Mouse (Mus musculus): ENCODE measurements around the gene Sapcd1. TPM values are rescaled to one million over a fixed set of nuclear protein-coding genes. Genes with fewer than 3 reads are reported as not detected.
"Not testable (repeated sequence)": the region's sequence is repeated elsewhere in the genome, so short reads cannot be mapped to it uniquely, and the experiment has no call there.

Gene Sapcd1
- polyA plus RNA-seq, 1 experiment from 2014 or later = 4.3 TPM

DNA sequence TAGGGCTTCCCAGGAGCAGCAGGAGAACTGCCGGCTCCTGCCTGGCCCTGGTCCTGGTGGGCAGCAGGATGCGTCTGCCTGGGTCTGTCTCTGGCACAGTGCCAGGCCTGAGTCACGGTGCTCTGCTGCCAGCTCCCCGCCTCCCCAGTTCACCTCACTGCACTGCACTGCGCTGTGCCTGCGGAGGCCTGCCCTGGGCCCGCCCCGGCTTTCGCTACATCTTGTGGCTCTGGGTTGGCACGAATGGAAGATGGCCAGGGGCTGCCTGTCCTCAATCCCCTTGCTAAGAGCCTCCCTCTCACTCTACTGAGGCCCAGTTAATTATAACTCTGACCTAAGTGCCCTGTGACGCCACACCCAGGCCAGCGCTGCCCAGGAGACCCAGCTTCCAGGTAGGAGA is 11.4 kb downstream of the Sapcd1 start, which contains the start of gene Vwa7:
TSS of gene Vwa7 (plus strand) at position 204 of the 400 bp plus-strand sequence.
- no peak within 1 kb of the TSS for H3K9ac ChIP-seq (ENCODE audit: low read length)
- peaks cover 45% of the 10 kb centered on the region for H3K36me3 ChIP-seq (ENCODE audit: control insufficient read depth, insufficient read depth, low read length)
- no peak within 1 kb of the TSS for H3K4me3 ChIP-seq (ENCODE audit: low read length)
- no peaks in the 10 kb centered on the region; the same call in 1 of the 2 replicates for H3K4me1 ChIP-seq (replicated peaks; ENCODE audit: control insufficient read depth, insufficient read depth, low read length)
- peak; percentile 16; the same call in 1 of the 2 replicates for ATAC-seq (ENCODE audit: low read depth)
- H3K27ac ChIP-seq (ENCODE audit: low read length) = no peak within 1 kb of the TSS
- WGBS = 60% methylated on average over 12 of the region's 12 CpGs
- H3K27me3 ChIP-seq (ENCODE audit: control insufficient read depth, insufficient read depth, low read depth, low read length) = no peaks in the 10 kb centered on the region
- no peaks in the 10 kb centered on the region for H3K9me3 ChIP-seq (ENCODE audit: control insufficient read depth, low read length)
- no peak within 1 kb of the TSS for H3K4me2 ChIP-seq (ENCODE audit: low read depth, low read length)

DNA sequence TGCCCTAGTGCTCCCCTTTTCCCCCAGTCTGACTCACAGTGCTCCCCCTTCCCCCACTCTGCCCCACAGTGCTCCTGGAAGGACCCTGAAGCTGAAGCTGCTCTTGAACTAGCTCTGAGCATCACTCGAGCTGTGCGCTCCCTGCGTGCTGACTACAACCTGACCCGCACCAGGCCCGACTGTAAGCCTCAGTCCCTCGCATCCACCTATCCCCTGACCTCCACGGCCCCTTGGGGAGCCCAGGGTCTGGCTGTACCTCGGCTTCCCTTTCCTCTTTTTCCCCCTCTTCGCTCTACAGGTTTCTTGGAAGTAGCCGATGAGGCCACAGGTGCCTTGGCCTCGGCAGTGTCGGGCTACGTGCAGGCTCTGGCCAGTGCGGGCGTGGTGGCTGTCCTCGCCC is 12.5 kb downstream of the Sapcd1 start:
- WGBS = 90% methylated on average over 16 of the region's 16 CpGs

DNA sequence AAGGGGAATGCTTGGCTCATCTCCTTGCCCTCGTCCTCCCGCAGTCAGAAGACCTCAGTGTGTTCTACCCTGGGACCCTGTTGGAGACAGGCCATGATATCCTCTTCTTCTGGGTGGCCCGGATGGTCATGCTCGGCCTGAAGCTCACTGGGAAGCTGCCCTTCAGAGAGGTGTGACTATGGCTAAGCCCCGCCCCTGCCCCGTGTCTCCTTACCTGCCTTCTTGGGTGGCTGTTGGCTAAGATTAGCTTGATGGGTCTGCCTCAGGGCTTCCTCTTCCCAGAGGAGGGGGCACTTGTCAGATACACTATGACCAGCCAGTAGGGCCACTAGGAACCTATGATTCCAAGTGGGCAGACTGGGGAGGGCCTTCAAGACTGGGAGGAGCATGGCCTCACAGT is 14.6 kb downstream of the Sapcd1 start:
- no peak overlapping the region for H3K9ac ChIP-seq (ENCODE audit: low read length)
- no peaks in the 10 kb centered on the region for H3K9me3 ChIP-seq (ENCODE audit: control insufficient read depth, low read length)
- no peak for ATAC-seq (ENCODE audit: low read depth)
- no peaks in the 10 kb centered on the region for H3K4me1 ChIP-seq (replicated peaks; ENCODE audit: control insufficient read depth, insufficient read depth, low read length)
- no peak overlapping the region for H3K4me3 ChIP-seq (ENCODE audit: low read length)
- WGBS = 66% methylated on average over 6 of the region's 6 CpGs
- peaks cover 64% of the 10 kb centered on the region for H3K36me3 ChIP-seq (ENCODE audit: control insufficient read depth, insufficient read depth, low read length)
- no peak overlapping the region for H3K27ac ChIP-seq (ENCODE audit: low read length)
- H3K27me3 ChIP-seq (ENCODE audit: control insufficient read depth, insufficient read depth, low read depth, low read length) = no peaks in the 10 kb centered on the region
- H3K4me2 ChIP-seq (ENCODE audit: low read depth, low read length) = no peak overlapping the region

More for the DNA sequence above, 12.5 kb downstream of the Sapcd1 start:
- no peak overlapping the region for H3K27ac ChIP-seq (ENCODE audit: low read length)
- no peak overlapping the region for H3K4me2 ChIP-seq (ENCODE audit: low read depth, low read length)
- H3K27me3 ChIP-seq (ENCODE audit: control insufficient read depth, insufficient read depth, low read depth, low read length) = no peaks in the 10 kb centered on the region
- H3K36me3 ChIP-seq (ENCODE audit: control insufficient read depth, insufficient read depth, low read length) = peaks cover 54% of the 10 kb centered on the region
- no peaks in the 10 kb centered on the region for H3K9me3 ChIP-seq (ENCODE audit: control insufficient read depth, low read length)
- no peak overlapping the region for H3K9ac ChIP-seq (ENCODE audit: low read length)
- no peak for ATAC-seq (ENCODE audit: low read depth)
- H3K4me1 ChIP-seq (replicated peaks; ENCODE audit: control insufficient read depth, insufficient read depth, low read length) = no peaks in the 10 kb centered on the region
- H3K4me3 ChIP-seq (ENCODE audit: low read length) = no peak overlapping the region

DNA sequence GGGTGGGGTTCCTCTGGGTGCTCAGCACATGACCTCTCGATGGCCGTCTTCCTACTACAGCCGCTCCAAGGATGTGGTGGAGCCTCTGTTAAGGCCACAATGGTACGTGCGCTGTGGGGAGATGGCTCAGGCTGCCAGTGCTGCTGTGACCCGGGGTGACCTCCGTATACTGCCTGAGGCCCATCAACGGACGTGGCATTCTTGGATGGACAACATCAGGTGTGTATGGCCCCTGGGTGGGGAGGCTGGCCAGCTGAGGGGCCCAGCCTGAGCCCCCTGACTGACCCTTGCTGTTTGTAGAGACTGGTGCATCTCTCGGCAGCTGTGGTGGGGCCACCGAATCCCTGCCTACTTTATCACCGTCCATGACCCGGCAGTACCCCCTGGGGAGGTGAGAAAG is 15.4 kb downstream of the Sapcd1 start:
- no peak for ATAC-seq (ENCODE audit: low read depth)
- H3K27ac ChIP-seq (ENCODE audit: low read length) = no peak overlapping the region
- peaks cover 69% of the 10 kb centered on the region for H3K36me3 ChIP-seq (ENCODE audit: control insufficient read depth, insufficient read depth, low read length)
- no peak overlapping the region for H3K9ac ChIP-seq (ENCODE audit: low read length)
- H3K9me3 ChIP-seq (ENCODE audit: control insufficient read depth, low read length) = no peaks in the 10 kb centered on the region
- H3K4me3 ChIP-seq (ENCODE audit: low read length) = no peak overlapping the region
- WGBS = 78% methylated on average over 13 of the region's 13 CpGs
- H3K4me2 ChIP-seq (ENCODE audit: low read depth, low read length) = no peak overlapping the region
- no peaks in the 10 kb centered on the region for H3K4me1 ChIP-seq (replicated peaks; ENCODE audit: control insufficient read depth, insufficient read depth, low read length)
- no peaks in the 10 kb centered on the region for H3K27me3 ChIP-seq (ENCODE audit: control insufficient read depth, insufficient read depth, low read depth, low read length)

DNA sequence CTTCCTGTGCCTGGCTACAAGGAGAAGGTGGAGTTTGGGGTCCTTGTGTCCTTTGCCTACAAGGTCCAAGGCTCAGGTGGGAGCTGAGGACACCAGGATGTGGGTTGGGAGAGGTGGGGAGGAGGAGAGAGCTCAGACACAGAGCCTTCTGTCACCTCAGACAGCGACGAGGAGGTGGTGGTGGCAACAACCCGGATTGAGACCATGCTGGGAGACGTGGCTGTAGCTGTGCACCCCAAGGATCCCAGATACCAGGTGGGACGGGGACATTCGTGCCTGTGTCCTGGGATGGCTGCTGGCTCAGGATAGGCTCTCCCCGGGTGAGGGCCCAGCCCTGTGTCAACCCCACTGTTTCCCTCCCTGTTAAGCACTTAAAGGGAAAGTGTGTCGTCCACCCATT is 16.4 kb downstream of the Sapcd1 start:
- H3K4me3 ChIP-seq (ENCODE audit: low read length) = no peak overlapping the region
- H3K9ac ChIP-seq (ENCODE audit: low read length) = no peak overlapping the region
- no peaks in the 10 kb centered on the region for H3K4me1 ChIP-seq (replicated peaks; ENCODE audit: control insufficient read depth, insufficient read depth, low read length)
- 91% methylated on average over 8 of the region's 8 CpGs for WGBS
- no peak overlapping the region for H3K27ac ChIP-seq (ENCODE audit: low read length)
- H3K4me2 ChIP-seq (ENCODE audit: low read depth, low read length) = no peak overlapping the region
- no peak for ATAC-seq (ENCODE audit: low read depth)
- H3K36me3 ChIP-seq (ENCODE audit: control insufficient read depth, insufficient read depth, low read length) = peaks cover 71% of the 10 kb centered on the region
- H3K27me3 ChIP-seq (ENCODE audit: control insufficient read depth, insufficient read depth, low read depth, low read length) = no peaks in the 10 kb centered on the region
- no peaks in the 10 kb centered on the region for H3K9me3 ChIP-seq (ENCODE audit: control insufficient read depth, low read length)

DNA sequence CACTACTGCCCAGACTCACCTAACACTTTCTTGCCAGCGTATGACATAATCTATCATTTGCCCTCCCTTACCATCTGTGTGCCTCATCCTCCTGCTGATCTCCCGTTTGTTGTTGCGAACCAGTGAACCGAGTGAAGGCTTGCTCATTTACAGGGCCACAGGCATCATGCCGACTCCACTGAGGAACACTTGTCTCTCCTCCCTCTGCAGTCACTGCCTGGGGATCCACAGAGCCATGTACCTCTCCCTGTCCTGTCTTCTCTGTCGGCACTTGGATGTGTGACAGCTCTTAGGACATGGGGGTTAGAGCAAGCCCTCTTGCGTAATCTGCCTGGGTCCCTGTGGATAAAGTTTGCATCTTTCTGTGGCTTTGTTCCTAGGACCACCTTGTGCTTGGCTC is 18.2 kb downstream of the Sapcd1 start:
- Histone ChIP-seq H3K4me2 (ENCODE audit: low read depth, low read length) (no peak overlapping the region), H3K36me3 (ENCODE audit: control insufficient read depth, insufficient read depth, low read length) (peaks cover 67% of the 10 kb centered on the region)

DNA sequence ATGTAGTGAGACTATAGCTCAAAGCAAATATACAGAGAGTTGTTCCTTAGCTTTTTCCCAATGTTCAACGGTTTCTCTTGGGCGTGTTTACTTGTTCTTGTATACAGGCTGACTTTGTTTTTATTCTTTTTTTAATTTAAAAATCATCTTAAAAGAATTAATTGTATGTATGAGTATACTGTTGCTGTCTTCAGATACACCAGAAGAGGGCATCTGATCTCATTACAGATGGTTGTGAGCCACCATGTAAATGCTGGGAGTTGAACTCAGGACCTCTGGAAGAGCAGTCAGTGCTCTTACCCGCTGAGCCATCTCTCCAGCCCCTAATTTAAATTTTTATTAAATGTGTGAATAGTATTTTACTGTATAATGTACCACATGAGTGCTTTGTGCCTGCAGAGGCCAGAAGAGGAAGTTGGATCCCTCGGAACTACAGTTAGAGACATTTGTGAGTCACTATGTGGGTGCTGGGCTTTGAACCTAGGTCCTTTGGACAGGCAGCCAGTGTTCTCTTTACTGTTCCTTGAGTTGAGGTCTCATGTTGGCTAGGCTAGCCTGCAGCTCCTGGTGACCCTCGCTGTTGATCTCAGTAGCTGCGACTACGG is 20.3 kb downstream of the Sapcd1 start:
- ATAC-seq (ENCODE audit: low read depth) = no peak
- Histone ChIP-seq H3K36me3 (ENCODE audit: control insufficient read depth, insufficient read depth, low read length) (peaks cover 46% of the 10 kb centered on the region), H3K4me3 (ENCODE audit: low read length) (no peak overlapping the region), H3K4me1 (replicated peaks; ENCODE audit: control insufficient read depth, insufficient read depth, low read length) (peaks cover 9% of the 10 kb centered on the region), H3K9me3 (ENCODE audit: control insufficient read depth, low read length) (no peaks in the 10 kb centered on the region), H3K27me3 (ENCODE audit: control insufficient read depth, insufficient read depth, low read depth, low read length) (no peaks in the 10 kb centered on the region), H3K4me2 (ENCODE audit: low read depth, low read length) (no peak overlapping the region), H3K27ac (ENCODE audit: low read length) (no peak overlapping the region), H3K9ac (ENCODE audit: low read length) (no peak overlapping the region)
- WGBS = 89% methylated on average over 7 of the region's 7 CpGs

More for the DNA sequence above, 18.2 kb downstream of the Sapcd1 start:
- H3K9me3 ChIP-seq (ENCODE audit: control insufficient read depth, low read length) = no peaks in the 10 kb centered on the region
- no peak overlapping the region for H3K4me3 ChIP-seq (ENCODE audit: low read length)
- no peaks in the 10 kb centered on the region for H3K4me1 ChIP-seq (replicated peaks; ENCODE audit: control insufficient read depth, insufficient read depth, low read length)
- no peak overlapping the region for H3K9ac ChIP-seq (ENCODE audit: low read length)
- 85% methylated on average over 7 of the region's 7 CpGs for WGBS
- ATAC-seq (ENCODE audit: low read depth) = no peak
- H3K27me3 ChIP-seq (ENCODE audit: control insufficient read depth, insufficient read depth, low read depth, low read length) = no peaks in the 10 kb centered on the region
- H3K27ac ChIP-seq (ENCODE audit: low read length) = no peak overlapping the region

DNA sequence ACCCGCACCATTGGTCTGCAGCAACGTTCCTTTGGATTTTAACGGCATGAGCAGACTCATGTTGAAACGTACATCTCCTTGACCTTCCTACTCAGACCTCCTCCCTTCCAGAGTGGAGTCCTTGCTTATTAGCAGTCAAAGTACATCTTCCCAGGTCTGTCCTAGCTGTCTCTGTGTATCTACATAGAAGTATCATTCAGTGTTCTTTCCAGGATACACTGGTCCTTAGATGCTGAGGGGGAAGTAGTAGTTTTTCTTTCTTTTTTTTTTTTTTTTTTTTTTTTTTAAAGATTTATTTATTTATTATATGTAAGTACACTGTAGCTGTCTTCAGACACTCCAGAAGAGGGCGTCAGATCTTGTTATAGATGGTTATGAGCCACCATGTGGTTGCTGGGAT is 21.9 kb downstream of the Sapcd1 start:
- H3K4me2 ChIP-seq (ENCODE audit: low read depth, low read length); H3K27ac ChIP-seq (ENCODE audit: low read length); H3K9me3 ChIP-seq (ENCODE audit: control insufficient read depth, low read length); ATAC-seq (ENCODE audit: low read depth); H3K4me3 ChIP-seq (ENCODE audit: low read length); H3K27me3 ChIP-seq (ENCODE audit: control insufficient read depth, insufficient read depth, low read depth, low read length); H3K9ac ChIP-seq (ENCODE audit: low read length): not testable (repeated sequence)
- peaks cover 14% of the 10 kb centered on the region for H3K4me1 ChIP-seq (replicated peaks; ENCODE audit: control insufficient read depth, insufficient read depth, low read length)
- WGBS = 95% methylated on average over 4 of the region's 5 CpGs
- H3K36me3 ChIP-seq (ENCODE audit: control insufficient read depth, insufficient read depth, low read length) = peaks cover 33% of the 10 kb centered on the region

DNA sequence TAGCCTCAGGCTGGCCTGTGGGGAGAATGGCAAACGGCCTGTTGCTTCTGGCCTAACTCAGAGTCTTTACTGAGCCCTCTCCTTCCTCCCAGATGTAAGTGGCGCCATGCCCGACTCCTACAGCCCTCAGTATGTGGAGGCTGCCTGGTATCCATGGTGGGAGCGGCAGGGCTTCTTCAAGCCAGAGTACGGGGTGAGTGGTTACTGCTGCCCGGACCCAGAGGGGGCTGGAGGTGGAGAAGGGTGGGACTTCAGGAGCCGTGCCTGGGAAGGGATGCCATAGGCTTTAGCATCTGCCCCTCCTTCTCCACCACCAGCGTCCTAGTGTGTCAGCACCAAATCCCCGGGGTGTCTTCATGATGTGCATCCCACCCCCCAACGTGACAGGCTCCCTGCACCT is 22.7 kb downstream of the Sapcd1 start:
- no peak for ATAC-seq (ENCODE audit: low read depth)
- Histone ChIP-seq H3K9ac (ENCODE audit: low read length) (no peak overlapping the region), H3K27ac (ENCODE audit: low read length) (no peak overlapping the region), H3K9me3 (ENCODE audit: control insufficient read depth, low read length) (no peaks in the 10 kb centered on the region), H3K36me3 (ENCODE audit: control insufficient read depth, insufficient read depth, low read length) (peaks cover 25% of the 10 kb centered on the region), H3K27me3 (ENCODE audit: control insufficient read depth, insufficient read depth, low read depth, low read length) (no peaks in the 10 kb centered on the region), H3K4me1 (replicated peaks; ENCODE audit: control insufficient read depth, insufficient read depth, low read length) (peaks cover 14% of the 10 kb centered on the region), H3K4me2 (ENCODE audit: low read depth, low read length) (no peak overlapping the region), H3K4me3 (ENCODE audit: low read length) (no peak overlapping the region)
- 89% methylated on average over 10 of the region's 10 CpGs for WGBS
